Mouse (Mus musculus) adipocyte (in vitro differentiated cells): Measurements from ENCODE around the gene Dst.

Source experiments
- DNase-seq: peaks from one replicate; pipeline ENCODE4 v3.0.0-alpha.2; 2016; ENCODE audit warnings: low spot score

Gene Dst

GRCm38 (mm10) chr1:34237211-34237610 lies 329.2 kb downstream of the Dst start:
- no peak for DNase-seq

GRCm38 (mm10) chr1:34237689-34238091 lies 329.7 kb downstream of the Dst start:
- DNase-seq, result no peak

- DNase-seq, result no peak
These were observed 330.2 kb downstream of the Dst start for GRCm38 (mm10) chr1:34238231-34238630.

GRCm38 (mm10) chr1:34244678-34245077 lies 336.7 kb downstream of the Dst start:
- no peak for DNase-seq

- peak; percentile 61 for DNase-seq
These were observed 338.1 kb downstream of the Dst start for GRCm38 (mm10) chr1:34245951-34246641.

- no peak for DNase-seq
These were observed 338.6 kb downstream of the Dst start for GRCm38 (mm10) chr1:34246642-34246987.

GRCm38 (mm10) chr1:34251137-34251536 lies 343.1 kb downstream of the Dst start:
- DNase-seq, result no peak

GRCm38 (mm10) chr1:34252267-34252666 lies 344.2 kb downstream of the Dst start:
- DNase-seq, result no peak

GRCm38 (mm10) chr1:34253876-34254275 lies 345.9 kb downstream of the Dst start:
- DNase-seq, result peak; percentile 17

- no peak for DNase-seq
These were observed 351.9 kb downstream of the Dst start for GRCm38 (mm10) chr1:34259898-34260297.

- no peak for DNase-seq
These were observed 353.0 kb downstream of the Dst start for GRCm38 (mm10) chr1:34261011-34261410.

GRCm38 (mm10) chr1:34268520-34268919 lies 360.5 kb downstream of the Dst start:
- DNase-seq, result no peak

- DNase-seq, result no peak
These were observed 361.6 kb downstream of the Dst start for GRCm38 (mm10) chr1:34269578-34269977.

GRCm38 (mm10) chr1:34273922-34274321 lies 365.9 kb downstream of the Dst start:
- DNase-seq, result no peak

- DNase-seq, result no peak
These were observed 367.8 kb downstream of the Dst start for GRCm38 (mm10) chr1:34275787-34276186.

GRCm38 (mm10) chr1:34276756-34277155 lies 368.7 kb downstream of the Dst start:
- no peak for DNase-seq

GRCm38 (mm10) chr1:34277259-34277658 lies 369.2 kb downstream of the Dst start:
- DNase-seq, result no peak

GRCm38 (mm10) chr1:34283502-34283901 lies 375.5 kb downstream of the Dst start:
- DNase-seq, result no peak

GRCm38 (mm10) chr1:34284979-34285378 lies 377.0 kb downstream of the Dst start:
- DNase-seq, result no peak

- no peak for DNase-seq
These were observed 379.7 kb downstream of the Dst start for GRCm38 (mm10) chr1:34287731-34288130.

- no peak for DNase-seq
These were observed 380.2 kb downstream of the Dst start for GRCm38 (mm10) chr1:34288181-34288580.

- DNase-seq, result peak; percentile 65
These were observed 380.9 kb downstream of the Dst start for GRCm38 (mm10) chr1:34288721-34289471.

GRCm38 (mm10) chr1:34289472-34289748 lies 381.4 kb downstream of the Dst start:
- no peak for DNase-seq

- DNase-seq, result no peak
These were observed 382.3 kb downstream of the Dst start for GRCm38 (mm10) chr1:34290321-34290720.
